Comparison of ENCODE assay signal across 11 mouse cellular contexts in genomic region chr7:114203491-114204359, GRCm38 (mm10). TPM values are rescaled to one million over a fixed set of nuclear protein-coding genes. Genes with fewer than 3 reads are reported as not detected.
DNase-seq lines count a peak whose midpoint lies in the region; ATAC-seq lines count a peak whose summit lies in the region.
"Had no signal": no experiment of that assay in that cellular context is flagged by ENCODE, and none has a peak within 500 bp of the region (broad histone marks: within the 10 kb centered on the region; RNA-seq: fewer than 3 reads in every experiment).

No protein-coding gene starts in this region.

- H3K36me3 ChIP-seq in heart, embryonic 15.5 days, result no peaks in the 10 kb centered on the region
- no peaks in the 10 kb centered on the region for H3K36me3 ChIP-seq in heart, embryonic 11.5 days (ENCODE audit: control insufficient read depth, insufficient read depth, low read length)
- no peaks in the 10 kb centered on the region for H3K36me3 ChIP-seq in limb, embryonic 10.5 days

- DNase-seq in NIH3T3 (ENCODE audit: low read depth), result peak; percentile 25
- DNase-seq in kidney, adult 9 months, result peak; percentile 78
- peak; percentile 33 for DNase-seq in lung, postnatal 14 days
- DNase-seq in limb, embryonic 10.5 days (ENCODE audit: low spot score), result no peak
- DNase-seq in left cerebral cortex, adult 8-10 months (ENCODE audit: low spot score in 2 of 2), result no peak
- no peak for DNase-seq in embryo, embryonic 11 days
- DNase-seq: adrenal gland, adult 8-10 months; gastrocnemius, postnatal 14 days; heart, postnatal 36 days had no signal

- no peak overlapping the region for H3K9ac ChIP-seq in heart, embryonic 15.5 days
- no peak overlapping the region for H3K9ac ChIP-seq in heart, embryonic 11.5 days (ENCODE audit: low read depth, low read length)

- ATAC-seq in heart, embryonic 15.5 days (replicated peaks; ENCODE audit: insufficient number of reproducible peaks, insufficient read depth, low FRiP score, low read depth), result no peak
- ATAC-seq in heart, embryonic 11.5 days (replicated peaks; ENCODE audit: insufficient number of reproducible peaks, low FRiP score, low TSS enrichment), result no peak

- H3K4me1 ChIP-seq in heart, embryonic 15.5 days (replicated peaks), result peaks cover 44% of the 10 kb centered on the region
- peaks cover 20% of the 10 kb centered on the region for H3K4me1 ChIP-seq in heart, embryonic 11.5 days (ENCODE audit: control insufficient read depth, insufficient read depth, low read length)
- peaks cover 5% of the 10 kb centered on the region for H3K4me1 ChIP-seq in limb, embryonic 10.5 days

- no peaks in the 10 kb centered on the region for H3K9me3 ChIP-seq in heart, embryonic 15.5 days (replicated peaks)
- no peaks in the 10 kb centered on the region for H3K9me3 ChIP-seq in heart, embryonic 11.5 days (replicated peaks; ENCODE audit: control insufficient read depth, low read length)
- H3K9me3 ChIP-seq in limb, embryonic 10.5 days (replicated peaks), result no peaks in the 10 kb centered on the region

- no peak overlapping the region for H3K4me3 ChIP-seq in heart, embryonic 15.5 days
- no peak overlapping the region for H3K4me3 ChIP-seq in heart, embryonic 11.5 days (ENCODE audit: low read depth, low read length)
- no peak overlapping the region for H3K4me3 ChIP-seq in limb, embryonic 10.5 days

- H3K27ac ChIP-seq in heart, embryonic 15.5 days, result peak overlapping the region; percentile 32; the same call in 1 of the 2 replicates
- no peak overlapping the region for H3K27ac ChIP-seq in heart, embryonic 11.5 days (ENCODE audit: low read depth, low read length)
- no peak overlapping the region for H3K27ac ChIP-seq in limb, embryonic 10.5 days

- no peaks in the 10 kb centered on the region for H3K27me3 ChIP-seq in heart, embryonic 15.5 days
- H3K27me3 ChIP-seq in heart, embryonic 11.5 days (ENCODE audit: control insufficient read depth, insufficient read depth, low read length), result no peaks in the 10 kb centered on the region
- no peaks in the 10 kb centered on the region for H3K27me3 ChIP-seq in limb, embryonic 10.5 days (ENCODE audit: low read depth, poor library complexity, severe bottlenecking)

- no peak overlapping the region for H3K4me2 ChIP-seq in heart, embryonic 15.5 days
- no peak overlapping the region for H3K4me2 ChIP-seq in heart, embryonic 11.5 days

- 58% methylated on average over 9 of the region's 9 CpGs for WGBS in heart, embryonic 15.5 days
- 52% methylated on average over 9 of the region's 9 CpGs for WGBS in heart, embryonic 11.5 days (ENCODE audit: insufficient replicate concordance)
- WGBS in limb, embryonic 10.5 days, result 69% methylated on average over 9 of the region's 9 CpGs

RNA-seq across cellular contexts. Expression of gene Copb1, which starts 50.8 kb away (rescaled TPM):
- polyA plus RNA-seq in heart, embryonic 15.5 days (2015; fragmentation: Nextera tagmentation; extraction: Ambion mirVana), result 67.8 and 73.5 TPM in 2 replicates
- 93.2 and 110 TPM in 2 replicates for polyA plus RNA-seq in heart, embryonic 11.5 days (2014; fragmentation: Nextera tagmentation; extraction: Ambion mirVana)
- polyA plus RNA-seq in limb, embryonic 10.5 days (2016; fragmentation: Nextera tagmentation; extraction: Ambion mirVana), result 88.8 and 112 TPM in 2 replicates
- 10 to 100 TPM; 56.0 to 68.1 (median 60.6) TPM for total RNA-seq in left cerebral cortex, adult 8-10 months (2022)

Comparison
In these comparisons a context has a peak if more than half of its experiments do, and no peak if none do; other contexts are left out.
1. DNase-seq: peak in NIH3T3 (single experiment), kidney, adult 9 months (single experiment) and lung, postnatal 14 days (single experiment); none in limb, embryonic 10.5 days (single experiment), left cerebral cortex, adult 8-10 months (0 of 2) and embryo, embryonic 11 days (single experiment).